Mouse (Mus musculus) thymus, postnatal 4 days (tissue): ENCODE measurements at regions not wholly inside any gene's neighbourhood (a gene's known extent, or its start where the extent isn't known, plus 50 kb on each side); places are given as distances from the start of the nearest gene placed in this dataset.

Source experiments
- DNase-seq: peaks from one replicate; pipeline ENCODE4 v3.0.0; 2021

- no peak for DNase-seq
Measured at GRCm38 (mm10) chr12:109662179-109662578, 62.0 kb upstream of the Rtl1 start.

GRCm38 (mm10) chr12:109674766-109675165, 74.6 kb upstream of the Rtl1 start:
- no peak for DNase-seq

- DNase-seq, result no peak
Measured at GRCm38 (mm10) chr12:109694046-109694445, 93.9 kb upstream of the Rtl1 start.

- DNase-seq, result no peak
Measured at GRCm38 (mm10) chr12:109694801-109695430, 94.8 kb upstream of the Rtl1 start.

- DNase-seq, result no peak
Measured at GRCm38 (mm10) chr12:109706820-109707219, 106.7 kb upstream of the Rtl1 start.

DNA sequence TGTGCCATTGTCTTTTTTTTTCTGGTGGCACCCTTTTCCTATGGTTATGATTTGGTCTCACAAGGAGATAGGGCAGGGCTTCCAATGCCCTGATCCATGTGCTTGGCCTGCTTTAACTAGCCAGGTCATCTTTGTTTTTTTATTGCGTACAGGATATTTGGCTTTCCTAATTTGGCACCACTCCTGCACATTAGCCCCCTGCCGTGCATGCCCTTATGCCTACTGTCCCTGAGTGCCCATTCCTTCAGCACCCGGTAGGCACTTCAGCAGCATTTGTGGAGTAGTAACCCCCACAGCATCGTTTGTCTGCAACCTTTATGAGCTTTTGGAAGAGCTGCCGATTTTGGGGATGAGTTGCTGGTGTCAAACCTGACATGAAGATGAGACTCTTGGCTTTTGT, 109.5 kb upstream of the Rtl1 start:
- no peak for DNase-seq

- DNase-seq, result no peak
Measured at GRCm38 (mm10) chr12:109711392-109711791, 111.3 kb upstream of the Rtl1 start.

GRCm38 (mm10) chr12:109711946-109712345, 111.8 kb upstream of the Rtl1 start:
- DNase-seq, result no peak

GRCm38 (mm10) chr12:109712386-109712785, 112.3 kb upstream of the Rtl1 start:
- DNase-seq, result no peak

GRCm38 (mm10) chr12:109713041-109713440, 112.9 kb upstream of the Rtl1 start:
- DNase-seq, result no peak

DNA sequence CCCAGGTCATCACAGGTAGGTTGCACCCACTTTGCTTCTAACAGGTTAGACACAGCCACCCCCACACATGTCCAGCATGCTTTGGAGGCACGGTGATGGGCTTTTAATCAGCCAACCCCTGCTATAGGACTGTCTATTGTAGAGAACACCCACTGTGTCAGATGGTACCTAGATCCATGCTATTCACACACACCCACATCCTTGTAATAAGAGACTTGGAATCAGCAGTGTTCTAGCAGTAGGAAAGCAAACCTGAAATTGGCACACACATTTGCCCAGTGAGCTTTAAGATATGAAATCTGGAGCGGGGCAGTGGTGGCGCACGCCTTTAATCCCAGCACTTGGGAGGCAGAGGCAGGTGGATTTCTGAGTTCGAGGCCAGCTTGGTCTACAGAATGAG, 113.9 kb upstream of the Rtl1 start:
- no peak for DNase-seq

DNA sequence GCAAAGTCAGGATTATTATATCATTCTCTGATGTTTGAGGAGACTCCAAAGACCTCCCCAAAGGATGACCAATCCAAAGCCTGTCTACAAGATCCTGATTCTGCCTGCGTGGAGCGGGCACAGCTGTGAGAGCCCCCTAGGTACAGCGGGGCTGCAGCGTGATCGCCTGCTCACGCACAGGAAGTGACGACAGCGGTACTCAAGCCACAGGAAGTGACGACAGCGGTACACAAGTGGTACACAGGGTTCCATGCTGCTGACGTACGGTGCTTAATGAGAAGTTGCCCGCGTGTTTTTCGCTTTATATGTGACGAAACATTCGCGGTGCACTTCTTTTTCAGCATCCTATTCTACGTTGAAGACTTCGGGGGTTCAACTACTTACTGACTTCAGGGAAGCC, 116.9 kb upstream of the Rtl1 start:
- no peak for DNase-seq

DNA sequence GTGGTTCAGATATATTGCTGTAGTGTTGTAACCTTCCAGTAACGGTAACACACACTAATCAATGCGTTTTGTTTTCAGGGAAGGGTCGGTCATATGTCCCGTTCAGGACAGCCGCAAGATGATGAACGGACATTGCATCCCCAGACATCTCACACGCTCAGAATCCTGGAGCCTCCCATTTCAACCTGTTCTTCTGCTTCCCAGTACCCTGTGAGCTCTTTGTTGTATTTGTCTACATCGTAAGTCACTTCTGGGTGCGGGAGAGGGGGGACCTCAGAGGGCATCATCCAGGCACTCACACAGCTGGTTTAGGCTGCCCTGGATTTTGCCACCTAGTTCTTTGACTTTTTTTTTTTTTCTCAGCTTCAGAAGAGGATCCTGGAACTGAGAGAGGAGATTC, 117.9 kb upstream of the Rtl1 start:
- DNase-seq, result no peak

- no peak for DNase-seq
Measured at GRCm38 (mm10) chr12:109738201-109738600, 138.1 kb upstream of the Rtl1 start.

DNA sequence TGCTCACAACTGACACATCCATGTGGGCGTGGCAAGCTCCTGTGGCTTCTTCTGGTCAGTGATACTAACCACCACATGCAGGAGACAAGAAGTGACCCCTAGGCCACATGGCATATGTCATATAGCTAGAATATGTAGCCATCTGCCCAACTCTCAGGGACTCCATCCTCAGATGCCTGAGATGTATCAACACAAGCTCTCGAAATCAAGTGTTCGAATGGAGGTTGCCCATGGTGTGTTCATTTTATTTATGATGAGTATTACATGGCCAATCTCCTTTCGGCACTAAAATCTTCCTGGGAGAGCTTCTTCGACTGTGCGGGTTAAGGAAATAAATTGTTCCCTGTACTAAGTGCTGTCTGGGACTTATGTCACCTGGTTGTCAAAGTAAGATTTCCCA, 138.8 kb upstream of the Rtl1 start:
- DNase-seq, result no peak

- no peak for DNase-seq
Measured at GRCm38 (mm10) chr12:109742486-109742885, 142.4 kb upstream of the Rtl1 start.

DNA sequence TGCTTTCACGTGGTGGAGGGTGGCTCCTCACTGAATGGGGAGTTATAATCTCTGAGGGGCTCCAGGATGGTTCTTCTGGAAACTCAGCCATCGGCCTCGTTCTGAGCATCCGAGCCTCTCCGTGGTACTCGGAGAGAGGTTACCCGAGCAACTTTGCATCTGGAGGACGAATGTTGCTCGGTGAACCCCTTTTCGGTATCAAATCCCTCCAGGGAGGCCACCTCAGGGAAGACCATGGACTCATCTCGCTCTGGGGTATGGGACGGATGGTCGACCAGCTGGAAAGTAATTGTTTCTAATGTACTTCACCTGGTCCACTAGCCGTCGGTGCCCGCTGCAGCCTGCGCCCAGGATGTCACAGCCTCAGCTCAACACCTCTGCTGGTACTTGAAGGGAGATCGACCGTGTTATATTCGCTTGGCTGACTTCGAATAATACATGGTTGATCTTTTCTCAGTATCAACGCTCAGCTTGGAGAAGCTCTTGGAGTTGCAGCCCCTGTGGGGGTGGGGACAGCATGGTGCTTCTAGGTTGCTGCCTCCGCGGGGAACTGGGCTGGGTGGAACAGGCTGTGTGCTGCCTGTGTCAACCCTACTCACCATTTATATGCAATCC, 143.0 kb upstream of the Rtl1 start:
- no peak for DNase-seq

GRCm38 (mm10) chr12:109744186-109744585, 144.1 kb upstream of the Rtl1 start:
- no peak for DNase-seq

DNA sequence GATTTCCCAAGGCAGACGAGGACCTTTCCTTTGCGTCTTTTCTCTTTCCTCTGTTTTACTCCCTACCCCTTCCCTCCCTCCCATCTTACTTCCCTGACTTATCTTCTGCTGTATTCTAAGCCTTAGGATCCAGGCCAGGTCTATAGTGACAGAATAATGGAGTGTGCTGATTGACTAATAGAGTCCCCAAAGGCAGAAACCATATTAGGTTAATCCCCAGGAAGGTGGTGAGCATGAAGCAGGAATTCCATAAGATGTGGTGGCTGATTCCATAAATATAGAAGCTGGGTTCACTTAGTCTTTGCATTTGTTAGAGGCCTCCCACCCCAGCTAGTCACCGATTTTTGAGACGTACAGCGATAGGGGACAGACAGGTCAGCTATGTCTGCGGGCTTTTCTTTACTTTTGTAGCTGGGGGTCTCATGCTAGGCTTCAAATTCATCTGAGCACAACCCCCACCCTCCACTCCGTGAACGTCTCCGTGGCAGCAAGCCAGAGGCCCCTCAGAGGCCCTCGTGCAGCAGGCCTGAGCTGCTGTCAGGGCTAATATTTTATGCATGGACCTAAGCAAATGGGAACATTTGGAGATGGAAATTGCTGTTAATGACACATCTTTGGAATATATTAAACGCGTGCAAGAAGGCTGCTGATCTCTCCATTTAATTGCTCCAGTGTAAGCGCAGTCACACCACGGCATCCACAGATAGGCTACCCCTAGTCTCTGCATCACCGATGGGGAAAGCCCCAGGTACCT, 145.8 kb upstream of the Rtl1 start:
- no peak for DNase-seq

DNA sequence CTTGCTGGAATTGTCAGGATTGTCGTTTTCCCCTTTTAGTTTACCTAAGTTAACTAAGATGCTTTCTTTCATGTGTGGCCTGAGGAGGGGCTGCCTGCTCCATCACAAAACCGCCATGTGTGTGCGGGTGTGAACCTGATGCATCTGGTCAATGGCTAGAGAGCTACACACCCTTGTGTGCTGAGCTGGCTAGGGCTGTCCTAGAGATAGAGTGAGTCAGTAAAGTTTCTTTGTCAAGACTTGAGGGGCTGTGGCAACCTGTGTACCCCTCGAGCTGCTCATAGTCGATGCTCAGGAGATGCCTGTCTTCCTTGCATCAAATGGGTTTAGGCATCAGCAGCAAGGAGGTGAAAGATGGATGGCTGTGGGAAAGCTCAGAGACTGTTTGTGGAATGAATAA, 147.1 kb upstream of the Rtl1 start:
- no peak for DNase-seq

GRCm38 (mm10) chr12:109747776-109748175, 147.6 kb upstream of the Rtl1 start:
- DNase-seq, result no peak

DNA sequence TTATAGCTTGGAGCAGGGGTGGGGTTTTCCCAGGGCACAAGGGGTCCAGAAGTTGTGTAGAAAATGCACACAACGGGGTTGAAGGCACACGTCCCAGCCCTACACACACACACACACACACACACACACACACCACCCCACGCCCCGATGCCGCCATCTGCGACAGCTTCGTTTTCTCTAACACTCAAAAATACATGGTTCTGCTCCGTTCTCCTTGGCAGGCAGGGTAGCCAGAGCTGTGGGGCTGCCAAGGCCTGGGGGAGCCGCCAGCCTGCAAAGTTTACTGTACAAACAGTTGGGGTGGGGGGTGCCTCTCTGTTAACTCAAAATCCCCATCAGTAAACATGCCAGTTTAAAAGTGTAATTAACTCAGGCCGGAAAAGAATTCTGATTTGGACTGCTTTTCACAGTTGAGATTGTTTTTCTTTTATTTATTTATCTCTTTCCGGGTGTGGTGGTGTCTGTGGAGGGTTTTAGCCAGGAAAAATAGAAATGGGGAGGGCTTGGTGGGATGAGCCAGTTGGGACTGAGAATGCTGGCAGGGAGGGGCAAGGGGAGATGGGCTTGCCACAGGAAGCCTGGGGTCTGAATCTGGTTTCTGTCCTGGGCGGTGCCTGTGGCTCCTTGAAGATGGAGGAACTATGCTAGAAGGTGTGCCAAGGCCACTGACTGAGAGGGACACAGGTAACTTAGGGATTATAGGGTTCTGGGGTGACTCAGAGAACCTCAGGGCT, 148.4 kb upstream of the Rtl1 start:
- DNase-seq, result no peak

GRCm38 (mm10) chr12:109749256-109749655, 149.1 kb upstream of the Rtl1 start:
- no peak for DNase-seq
